Mouse (Mus musculus): Measurements from ENCODE around the gene Ccl24. TPM values are rescaled to one million over a fixed set of nuclear protein-coding genes. Genes with fewer than 3 reads are reported as not detected.

The Ccl24 gene
- polyA plus RNA-seq, 1 experiment from 2014 or later, result 8.6 TPM

DNA sequence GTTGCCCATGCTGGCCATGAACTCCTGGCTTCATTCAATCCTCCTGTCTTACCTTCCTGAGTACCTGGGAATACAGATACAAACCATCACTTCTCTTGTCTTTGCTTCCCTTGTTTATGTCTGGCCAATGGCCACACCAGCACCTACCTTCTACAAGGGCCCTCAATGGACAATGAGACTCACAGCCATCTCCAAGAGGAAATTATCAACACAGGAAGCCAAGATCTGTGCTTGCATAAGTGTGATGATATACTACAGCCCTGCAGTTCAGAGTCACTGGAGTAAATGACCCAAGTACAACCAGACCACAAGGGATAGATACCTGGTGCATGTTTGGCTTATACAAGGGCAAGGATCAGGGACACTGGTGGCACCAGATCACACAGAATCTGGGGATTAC, 37.0 kb downstream of the Ccl24 start:
- no peak for ATAC-seq (ENCODE audit: insufficient read depth, low FRiP score)
- Histone ChIP-seq H3K4me3 (replicated peaks; ENCODE audit: low read length) (no peak overlapping the region), H3K4me2 (ENCODE audit: low read depth, low read length) (no peak overlapping the region), H3K9ac (ENCODE audit: low read length) (no peak overlapping the region), H3K36me3 (ENCODE audit: control insufficient read depth, insufficient read depth, low read length) (no peaks in the 10 kb centered on the region), H3K27ac (ENCODE audit: low read length) (no peak overlapping the region), H3K4me1 (ENCODE audit: control insufficient read depth, insufficient read depth, low read length) (peaks cover 8% of the 10 kb centered on the region; the same call in 1 of the 2 replicates), H3K9me3 (replicated peaks; ENCODE audit: control insufficient read depth, low read length) (no peaks in the 10 kb centered on the region), H3K27me3 (ENCODE audit: control insufficient read depth, insufficient read depth, low read length) (no peaks in the 10 kb centered on the region)

DNA sequence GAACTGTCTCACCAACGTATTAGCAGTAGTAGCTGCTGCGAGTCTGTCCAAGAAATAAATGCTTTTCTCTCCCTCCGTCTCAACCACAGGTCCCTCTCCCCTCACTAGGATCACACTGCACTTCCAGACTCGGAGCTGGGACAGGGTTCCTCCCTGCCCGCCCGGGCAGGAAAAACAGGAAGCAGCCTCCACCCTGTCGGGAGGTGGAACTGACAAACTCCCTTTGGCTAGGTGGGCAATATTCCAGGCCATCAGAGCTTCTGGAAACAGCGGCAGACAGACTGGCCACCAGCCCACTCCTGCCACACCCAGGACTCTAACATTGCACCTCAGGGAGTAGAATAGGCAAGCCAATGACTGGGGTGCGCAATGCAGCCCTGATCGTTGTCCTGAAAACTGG, 39.4 kb downstream of the Ccl24 start:
- no peaks in the 10 kb centered on the region for H3K27me3 ChIP-seq (ENCODE audit: control insufficient read depth, insufficient read depth, low read length)
- H3K9ac ChIP-seq (ENCODE audit: low read length), result no peak overlapping the region; the same call in 1 of the 2 replicates
- 61% methylated on average over 10 of the region's 10 CpGs for WGBS
- peak overlapping the region; percentile 59 for H3K27ac ChIP-seq (ENCODE audit: low read length)
- ATAC-seq (ENCODE audit: insufficient read depth, low FRiP score), result no peak
- H3K9me3 ChIP-seq (replicated peaks; ENCODE audit: control insufficient read depth, low read length), result no peaks in the 10 kb centered on the region
- no peak overlapping the region for H3K4me3 ChIP-seq (replicated peaks; ENCODE audit: low read length)
- no peaks in the 10 kb centered on the region for H3K36me3 ChIP-seq (ENCODE audit: control insufficient read depth, insufficient read depth, low read length)
- H3K4me1 ChIP-seq (ENCODE audit: control insufficient read depth, insufficient read depth, low read length), result peaks cover 9% of the 10 kb centered on the region; the same call in 1 of the 2 replicates
- no peak overlapping the region for H3K4me2 ChIP-seq (ENCODE audit: low read depth, low read length)

DNA sequence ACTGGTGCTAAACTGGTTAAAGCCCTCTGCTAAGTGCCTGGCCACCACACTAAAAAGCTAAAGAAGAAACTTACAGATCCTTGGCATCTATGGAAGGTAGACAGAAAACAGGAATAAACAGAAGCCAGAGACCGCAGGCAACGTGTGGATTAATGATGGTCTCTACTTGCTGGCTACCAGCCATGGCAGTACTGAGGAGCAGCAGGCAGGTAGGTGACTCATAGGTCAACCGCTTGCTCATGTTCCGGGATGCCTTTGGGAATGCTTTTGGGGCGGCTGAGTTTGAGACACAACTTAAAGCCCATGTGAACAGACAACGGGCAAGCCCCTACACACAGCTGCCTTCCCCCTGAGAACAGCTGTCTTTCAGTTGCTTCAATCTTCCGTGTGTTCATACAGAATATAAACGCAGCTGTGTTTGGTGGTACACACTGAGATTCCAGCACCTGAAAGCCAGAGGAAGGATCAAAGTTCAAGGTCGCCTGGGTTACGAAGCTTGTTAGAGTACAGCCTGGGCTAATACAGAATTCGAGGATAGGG, 41.5 kb downstream of the Ccl24 start:
- Histone ChIP-seq H3K9me3 (replicated peaks; ENCODE audit: control insufficient read depth, low read length) (no peaks in the 10 kb centered on the region), H3K27ac (ENCODE audit: low read length) (no peak overlapping the region), H3K4me3 (replicated peaks; ENCODE audit: low read length) (no peak overlapping the region), H3K36me3 (ENCODE audit: control insufficient read depth, insufficient read depth, low read length) (no peaks in the 10 kb centered on the region), H3K4me2 (ENCODE audit: low read depth, low read length) (no peak overlapping the region), H3K4me1 (ENCODE audit: control insufficient read depth, insufficient read depth, low read length) (peaks cover 9% of the 10 kb centered on the region; the same call in 1 of the 2 replicates), H3K27me3 (ENCODE audit: control insufficient read depth, insufficient read depth, low read length) (no peaks in the 10 kb centered on the region), H3K9ac (ENCODE audit: low read length) (no peak overlapping the region)
- WGBS, result 56% methylated on average over 11 of the region's 11 CpGs
- ATAC-seq (ENCODE audit: insufficient read depth, low FRiP score), result no peak

DNA sequence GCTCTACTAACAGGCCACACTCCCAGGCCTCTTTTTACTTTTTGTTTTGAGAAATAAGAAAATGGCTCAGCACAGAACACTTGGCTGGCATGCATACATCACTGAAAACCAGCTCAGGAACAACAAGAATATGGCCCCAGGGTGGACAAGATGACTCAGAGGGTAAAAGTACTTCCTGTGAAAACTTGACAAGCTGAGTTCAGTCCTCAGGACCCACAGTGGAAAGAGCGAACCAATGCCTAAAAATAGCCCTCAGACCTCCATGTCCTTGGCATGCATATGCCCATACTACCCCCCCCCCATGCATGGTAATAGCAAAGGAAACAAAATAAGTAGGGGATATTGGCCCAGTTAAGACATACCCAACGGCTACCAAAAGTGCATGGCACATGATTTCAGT, 42.9 kb downstream of the Ccl24 start:
- WGBS, result 84% methylated on average over 2 of the region's 2 CpGs
- no peak overlapping the region for H3K27ac ChIP-seq (ENCODE audit: low read length)
- no peak overlapping the region for H3K9ac ChIP-seq (ENCODE audit: low read length)
- H3K4me1 ChIP-seq (ENCODE audit: control insufficient read depth, insufficient read depth, low read length), result peaks cover 12% of the 10 kb centered on the region; the same call in 1 of the 2 replicates
- no peaks in the 10 kb centered on the region for H3K36me3 ChIP-seq (ENCODE audit: control insufficient read depth, insufficient read depth, low read length)
- H3K27me3 ChIP-seq (ENCODE audit: control insufficient read depth, insufficient read depth, low read length), result no peaks in the 10 kb centered on the region
- no peak overlapping the region for H3K4me3 ChIP-seq (replicated peaks; ENCODE audit: low read length)
- no peak for ATAC-seq (ENCODE audit: insufficient read depth, low FRiP score)
- H3K4me2 ChIP-seq (ENCODE audit: low read depth, low read length), result no peak overlapping the region
- H3K9me3 ChIP-seq (replicated peaks; ENCODE audit: control insufficient read depth, low read length), result no peaks in the 10 kb centered on the region

DNA sequence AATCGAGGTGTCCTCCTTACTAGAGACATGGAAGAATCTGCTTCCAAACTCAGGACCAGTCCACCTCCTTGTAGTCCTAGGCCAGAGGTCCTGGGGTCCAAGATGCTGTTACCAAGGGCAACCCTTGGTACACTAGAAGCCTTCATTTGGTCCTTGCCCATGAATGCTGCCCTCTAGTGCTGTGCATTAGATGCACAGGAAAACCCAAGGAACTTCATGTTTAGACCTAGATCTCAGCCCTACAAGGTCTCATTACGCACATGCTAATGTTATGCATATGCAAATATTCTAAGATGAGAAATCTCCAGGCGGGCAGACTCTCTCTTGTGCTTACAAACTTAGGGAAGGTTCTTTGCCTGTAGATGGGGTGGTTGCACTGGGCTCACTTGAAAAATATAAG, 43.5 kb downstream of the Ccl24 start:
- Histone ChIP-seq H3K4me1 (ENCODE audit: control insufficient read depth, insufficient read depth, low read length) (peaks cover 12% of the 10 kb centered on the region; the same call in 1 of the 2 replicates), H3K27me3 (ENCODE audit: control insufficient read depth, insufficient read depth, low read length) (no peaks in the 10 kb centered on the region), H3K9ac (ENCODE audit: low read length) (no peak overlapping the region), H3K27ac (ENCODE audit: low read length) (no peak overlapping the region), H3K36me3 (ENCODE audit: control insufficient read depth, insufficient read depth, low read length) (no peaks in the 10 kb centered on the region), H3K9me3 (replicated peaks; ENCODE audit: control insufficient read depth, low read length) (no peaks in the 10 kb centered on the region), H3K4me2 (ENCODE audit: low read depth, low read length) (no peak overlapping the region), H3K4me3 (replicated peaks; ENCODE audit: low read length) (no peak overlapping the region)
- 79% methylated on average over 3 of the region's 3 CpGs for WGBS
- ATAC-seq (ENCODE audit: insufficient read depth, low FRiP score), result no peak

DNA sequence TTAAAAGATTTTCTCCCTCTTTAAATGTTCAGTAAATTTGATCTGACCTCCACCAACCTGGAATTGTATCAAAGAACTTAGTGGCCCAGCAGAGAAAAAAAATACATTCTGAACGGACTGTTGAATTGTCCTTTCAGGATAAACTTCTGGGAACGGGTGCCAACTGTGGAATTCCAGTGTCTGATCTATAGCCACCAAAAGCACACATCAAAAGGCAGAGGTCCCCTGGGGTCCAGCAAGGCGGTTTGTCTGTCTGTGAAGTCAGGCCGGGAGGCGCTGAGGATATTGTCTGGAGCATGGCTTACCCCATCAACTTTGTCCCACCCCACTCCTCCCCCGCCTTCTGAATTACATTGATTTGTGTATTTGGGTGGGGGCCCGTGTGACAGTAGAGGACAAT, 44.9 kb downstream of the Ccl24 start:
- Histone ChIP-seq H3K9ac (ENCODE audit: low read length) (no peak overlapping the region), H3K27me3 (ENCODE audit: control insufficient read depth, insufficient read depth, low read length) (no peaks in the 10 kb centered on the region), H3K4me1 (ENCODE audit: control insufficient read depth, insufficient read depth, low read length) (peaks cover 9% of the 10 kb centered on the region; the same call in 1 of the 2 replicates), H3K27ac (ENCODE audit: low read length) (no peak overlapping the region), H3K4me2 (ENCODE audit: low read depth, low read length) (no peak overlapping the region), H3K36me3 (ENCODE audit: control insufficient read depth, insufficient read depth, low read length) (no peaks in the 10 kb centered on the region), H3K9me3 (replicated peaks; ENCODE audit: control insufficient read depth, low read length) (no peaks in the 10 kb centered on the region), H3K4me3 (replicated peaks; ENCODE audit: low read length) (no peak overlapping the region)
- no peak for ATAC-seq (ENCODE audit: insufficient read depth, low FRiP score)
- WGBS, result 43% methylated on average over 7 of the region's 7 CpGs

DNA sequence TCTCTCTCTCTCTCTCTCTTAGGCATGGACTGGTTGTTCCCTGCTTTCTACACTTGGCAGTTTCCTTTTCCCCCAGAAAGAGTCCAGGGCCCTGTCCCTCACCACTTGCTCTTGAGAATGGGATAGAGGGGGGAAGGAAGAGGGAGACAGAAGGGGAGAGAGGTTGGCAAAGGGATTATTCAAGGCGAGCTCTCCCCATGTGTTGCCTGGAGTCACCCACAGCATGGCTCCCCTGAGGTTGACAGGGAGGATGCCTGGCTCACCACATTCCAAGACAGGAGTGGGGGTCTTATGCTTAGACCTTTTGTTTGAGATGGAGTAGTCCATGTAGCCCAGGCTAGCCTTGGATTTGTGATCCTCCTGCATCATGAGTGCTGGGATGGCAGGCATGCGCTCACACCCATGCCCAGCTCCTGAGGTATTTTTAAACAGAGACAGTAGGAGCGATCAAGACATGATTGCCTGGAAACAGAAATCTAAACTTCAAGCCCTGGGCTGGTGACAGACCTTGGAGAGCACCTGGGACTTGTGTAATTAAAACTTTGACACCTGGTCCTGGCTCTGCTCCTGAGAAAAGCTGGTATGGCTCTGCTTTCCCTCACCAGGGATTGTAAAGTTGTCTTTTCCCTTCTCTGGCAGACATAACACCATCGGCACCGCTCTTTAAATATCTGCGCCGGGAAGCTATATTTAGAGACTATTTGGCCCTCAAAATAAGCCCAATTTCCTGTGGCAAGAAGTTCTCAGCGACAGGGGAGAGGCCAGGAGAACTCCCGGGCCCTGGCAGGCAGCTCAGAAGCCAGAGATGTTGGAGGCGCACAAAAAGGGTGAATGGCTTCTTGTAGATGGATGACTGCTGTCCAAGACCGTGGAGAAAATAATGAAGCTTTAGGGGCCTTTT, 47.9 kb downstream of the Ccl24 start:
- Histone ChIP-seq H3K4me3 (replicated peaks; ENCODE audit: low read length) (no peak overlapping the region), H3K36me3 (ENCODE audit: control insufficient read depth, insufficient read depth, low read length) (no peaks in the 10 kb centered on the region), H3K27ac (ENCODE audit: low read length) (peak overlapping the region; percentile 16; the same call in 1 of the 2 replicates), H3K4me2 (ENCODE audit: low read depth, low read length) (peak overlapping the region; percentile 2; the same call in 1 of the 2 replicates), H3K4me1 (ENCODE audit: control insufficient read depth, insufficient read depth, low read length) (peaks cover 3% of the 10 kb centered on the region; the same call in 1 of the 2 replicates), H3K9ac (ENCODE audit: low read length) (no peak overlapping the region), H3K9me3 (replicated peaks; ENCODE audit: control insufficient read depth, low read length) (no peaks in the 10 kb centered on the region), H3K27me3 (ENCODE audit: control insufficient read depth, insufficient read depth, low read length) (no peaks in the 10 kb centered on the region)
- peak; percentile 48; the same call in 1 of the 2 replicates for ATAC-seq (ENCODE audit: insufficient read depth, low FRiP score)
- 49% methylated on average over 11 of the region's 11 CpGs for WGBS

DNA sequence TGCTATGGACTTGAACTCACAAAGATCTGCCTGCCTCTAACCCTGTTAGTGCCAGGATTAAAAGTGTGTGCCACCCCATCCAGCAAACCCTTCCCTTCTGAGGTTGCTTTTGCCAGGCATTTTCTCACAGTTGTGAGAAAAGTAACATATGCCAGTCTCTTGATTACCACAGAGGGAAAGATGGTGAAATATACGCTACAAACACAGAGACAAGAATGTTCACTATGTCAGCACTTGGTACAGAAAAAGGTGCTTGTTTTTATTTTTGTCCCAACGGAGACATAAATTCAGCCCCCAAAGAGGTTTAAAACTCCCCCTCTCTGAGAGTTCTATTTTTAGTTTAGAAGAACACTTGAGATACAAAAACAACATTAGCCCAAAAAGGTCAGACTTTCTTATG, 48.8 kb downstream of the Ccl24 start:
- H3K36me3 ChIP-seq (ENCODE audit: control insufficient read depth, insufficient read depth, low read length), result no peaks in the 10 kb centered on the region
- H3K4me2 ChIP-seq (ENCODE audit: low read depth, low read length), result no peak overlapping the region
- H3K27me3 ChIP-seq (ENCODE audit: control insufficient read depth, insufficient read depth, low read length), result no peaks in the 10 kb centered on the region
- H3K9ac ChIP-seq (ENCODE audit: low read length), result no peak overlapping the region
- H3K4me3 ChIP-seq (replicated peaks; ENCODE audit: low read length), result no peak overlapping the region
- no peak for ATAC-seq (ENCODE audit: insufficient read depth, low FRiP score)
- 81% methylated on average over 2 of the region's 2 CpGs for WGBS
- no peak overlapping the region for H3K27ac ChIP-seq (ENCODE audit: low read length)
- no peaks in the 10 kb centered on the region for H3K9me3 ChIP-seq (replicated peaks; ENCODE audit: control insufficient read depth, low read length)
- H3K4me1 ChIP-seq (ENCODE audit: control insufficient read depth, insufficient read depth, low read length), result peaks cover 3% of the 10 kb centered on the region; the same call in 1 of the 2 replicates

DNA sequence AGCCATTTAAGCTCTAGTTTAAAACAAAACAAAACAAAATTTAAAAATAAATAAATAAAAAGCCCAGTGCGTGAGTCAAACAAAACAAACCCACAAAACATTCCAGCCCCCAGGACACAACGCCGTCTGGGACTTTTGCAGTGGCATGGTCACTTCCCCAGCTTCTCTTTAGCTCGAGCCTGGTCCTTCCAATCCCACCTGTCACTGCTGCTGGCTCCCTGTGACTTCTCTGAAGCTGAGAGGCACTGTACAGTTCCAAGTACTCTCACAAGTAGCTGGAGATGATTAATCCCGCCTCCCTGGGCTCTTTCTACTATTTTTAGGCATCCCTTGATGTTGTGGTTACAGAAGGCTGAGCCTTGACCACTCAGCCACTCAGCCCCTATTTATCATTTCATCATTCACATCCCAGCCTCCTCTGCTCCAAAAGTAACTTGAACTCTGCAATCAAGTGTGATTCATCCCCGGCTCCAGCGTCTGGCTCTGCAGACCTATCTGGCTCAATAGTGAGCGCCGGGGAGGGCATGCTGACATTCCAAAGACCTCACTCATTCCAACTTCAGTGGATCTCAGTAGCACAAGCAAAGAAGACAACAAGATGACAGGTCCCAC, 50.6 kb downstream of the Ccl24 start:
- H3K9ac ChIP-seq (ENCODE audit: low read length), result no peak overlapping the region
- no peak for ATAC-seq (ENCODE audit: insufficient read depth, low FRiP score)
- H3K4me2 ChIP-seq (ENCODE audit: low read depth, low read length), result no peak overlapping the region
- H3K4me3 ChIP-seq (replicated peaks; ENCODE audit: low read length), result no peak overlapping the region
- H3K27me3 ChIP-seq (ENCODE audit: control insufficient read depth, insufficient read depth, low read length), result no peaks in the 10 kb centered on the region
- 67% methylated on average over 9 of the region's 9 CpGs for WGBS
- peaks cover 3% of the 10 kb centered on the region; the same call in 1 of the 2 replicates for H3K4me1 ChIP-seq (ENCODE audit: control insufficient read depth, insufficient read depth, low read length)
- no peaks in the 10 kb centered on the region for H3K9me3 ChIP-seq (replicated peaks; ENCODE audit: control insufficient read depth, low read length)
- H3K27ac ChIP-seq (ENCODE audit: low read length), result no peak overlapping the region
- H3K36me3 ChIP-seq (ENCODE audit: control insufficient read depth, insufficient read depth, low read length), result no peaks in the 10 kb centered on the region
